Mouse (Mus musculus) T-helper 17 cell (primary cell): Measurements from ENCODE around the gene Itga1.

Source experiments
- in situ Hi-C, 2 experiments: fragments of 300-600 bp; cut with MboI, MseI; formaldehyde crosslinking; loops; 1 replicate in 1 of 2; 2 replicates in 1 of 2; pipeline ENCODE4 v1.15.1; 2025; ENCODE audit warnings: high pct_unique_total_duplicates in 2 of 2

Gene Itga1

DNA sequence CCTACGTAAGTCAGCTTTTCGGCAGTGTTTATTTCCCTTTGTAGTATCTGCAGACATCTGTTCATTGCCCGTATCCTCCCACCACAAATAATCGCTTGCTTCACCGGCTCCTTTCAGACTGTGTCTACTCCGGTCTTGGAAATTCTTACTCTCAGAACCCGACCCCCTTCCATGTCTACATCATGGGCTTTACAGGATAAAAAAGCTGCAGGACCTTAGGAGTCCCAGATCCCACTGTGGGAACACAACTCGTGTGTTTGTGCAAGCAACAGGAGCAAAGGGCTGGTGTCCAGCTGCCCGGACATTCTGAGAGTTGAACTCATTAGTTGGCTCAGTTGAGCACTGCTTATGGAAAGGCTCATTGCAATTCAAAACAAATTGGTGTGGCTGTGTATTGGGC lies 47.0 kb downstream of the Itga1 start:
- in situ Hi-C loops, result no loop called here

DNA sequence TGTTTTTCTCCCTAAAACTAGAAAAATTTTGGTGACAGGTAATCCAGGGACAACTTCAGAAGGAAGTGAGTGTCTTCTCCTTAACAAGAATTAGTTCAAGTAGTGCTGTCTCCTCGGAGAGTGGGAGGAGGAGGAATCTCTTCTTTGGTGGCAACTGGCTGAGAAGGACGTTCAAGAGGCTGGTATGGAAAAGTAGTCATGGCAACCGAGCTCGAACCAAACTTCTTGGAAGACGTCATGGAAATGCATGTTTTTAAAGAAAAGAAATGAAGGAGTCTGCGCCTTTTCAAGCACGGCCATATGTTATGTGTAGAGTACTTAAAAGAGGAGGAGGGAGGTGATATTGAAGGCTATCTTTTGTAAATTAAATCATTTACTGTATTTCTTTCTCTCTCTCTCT lies 49.2 kb downstream of the Itga1 start:
- in situ Hi-C loops, result no loop called here

DNA sequence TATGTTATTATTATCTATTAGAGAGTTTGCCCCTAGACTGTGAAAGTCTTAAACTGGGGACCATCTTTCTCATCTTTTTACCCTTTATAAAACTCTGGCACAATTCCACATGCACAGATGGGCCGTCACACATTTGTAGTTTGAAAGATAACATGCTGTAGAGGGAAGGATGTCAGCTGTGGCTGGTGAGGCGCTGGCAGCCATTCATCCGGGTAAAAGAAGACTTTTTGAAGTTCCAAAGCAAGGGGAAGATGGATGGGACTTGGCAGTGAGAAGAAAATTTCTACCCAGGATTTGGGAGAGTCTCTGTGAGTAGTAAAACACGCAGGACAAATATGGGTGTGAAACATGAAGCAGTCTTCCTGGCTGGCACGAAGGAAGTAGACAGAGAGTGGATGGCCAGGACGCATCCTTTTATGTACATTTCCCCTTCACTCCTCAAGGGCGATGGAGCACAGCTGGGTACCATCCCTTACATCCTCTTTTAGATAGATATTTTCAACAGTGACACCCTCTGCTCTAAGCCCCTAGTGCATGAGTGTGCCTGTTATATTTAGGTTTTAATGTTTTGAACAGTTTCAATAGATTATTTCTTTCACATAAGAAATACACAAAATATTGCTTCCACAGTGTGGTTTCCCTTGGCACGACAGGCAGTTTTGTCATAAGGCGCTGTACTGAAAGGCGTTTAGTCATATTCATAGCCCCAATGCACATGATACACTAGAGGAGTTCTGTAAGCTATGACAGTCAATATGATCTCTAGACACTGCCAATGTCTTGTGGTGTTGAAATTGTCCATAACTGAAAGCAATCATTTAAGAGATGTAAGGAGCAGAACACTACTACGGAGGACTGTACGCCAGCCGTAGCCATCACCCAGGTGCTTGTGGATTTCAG lies 50.9 kb downstream of the Itga1 start:
- in situ Hi-C loops, result no loop called here

- in situ Hi-C loops, result loop anchor here in 1 of 2 experiments (25.0 kb wide), 1 partner anchor 770 kb away; no protein-coding TSS in a partner anchor
These were observed 59.1 kb downstream of the Itga1 start for GRCm38 (mm10) chr13:115042652-115043051.

DNA sequence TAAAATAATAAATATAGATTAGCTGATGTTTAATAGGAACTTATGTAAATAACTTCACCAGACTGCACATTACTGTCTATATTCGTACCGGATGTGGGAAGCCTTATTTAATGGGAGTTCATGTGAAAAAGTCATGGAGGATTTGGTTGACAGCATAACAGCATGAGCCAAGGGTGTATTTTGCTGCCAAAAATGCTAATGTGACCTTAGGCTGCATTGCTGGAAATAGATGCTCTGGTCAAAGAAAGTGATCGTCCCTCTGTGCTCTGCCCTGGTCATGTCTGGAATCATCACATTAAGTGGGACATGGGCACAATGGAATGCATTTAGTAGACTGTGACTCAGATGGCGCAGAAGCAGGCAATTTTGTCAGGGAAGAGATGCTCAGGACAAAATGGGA lies 64.5 kb downstream of the Itga1 start:
- in situ Hi-C loops, result loop anchor here (10.0 to 25.0 kb wide), 3 partner anchors 597 to 1287 kb away; no protein-coding TSS in a partner anchor

GRCm38 (mm10) chr13:115035387-115035786 lies 66.4 kb downstream of the Itga1 start:
- in situ Hi-C loops, result loop anchor here (10.0 to 25.0 kb wide), 3 partner anchors 599 to 1289 kb away; no protein-coding TSS in a partner anchor

DNA sequence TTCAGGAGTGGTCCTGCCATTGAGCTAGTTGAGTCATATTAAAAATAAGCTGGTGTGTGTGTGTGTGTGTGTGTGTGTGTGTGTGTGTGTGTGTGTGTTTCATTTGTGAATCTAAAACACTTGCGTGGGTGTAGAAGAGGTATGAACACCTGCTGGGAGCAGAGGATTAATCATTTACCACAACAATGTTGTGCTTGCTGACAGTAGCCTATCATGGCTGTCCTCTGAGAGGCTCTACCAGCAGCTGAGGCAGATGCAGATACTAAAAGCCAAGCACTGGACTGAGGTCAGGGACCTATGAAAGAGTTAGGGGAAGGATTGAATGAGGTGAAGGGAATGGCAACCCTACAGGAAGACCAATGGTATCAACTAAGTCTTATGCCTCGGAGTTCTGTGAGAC lies 68.6 kb downstream of the Itga1 start:
- in situ Hi-C loops, result loop anchor here (10.0 to 25.0 kb wide), 3 partner anchors 602 to 1292 kb away; no protein-coding TSS in a partner anchor

GRCm38 (mm10) chr13:115031177-115032000 lies 70.4 kb downstream of the Itga1 start:
- in situ Hi-C loops, result loop anchor here (10.0 to 25.0 kb wide), 3 partner anchors 603 to 1293 kb away; no protein-coding TSS in a partner anchor

- in situ Hi-C loops, result loop anchor here in 1 of 2 experiments (25.0 kb wide), 1 partner anchor 787 kb away; no protein-coding TSS in a partner anchor
These were observed 76.4 kb downstream of the Itga1 start for GRCm38 (mm10) chr13:115025394-115025793.

DNA sequence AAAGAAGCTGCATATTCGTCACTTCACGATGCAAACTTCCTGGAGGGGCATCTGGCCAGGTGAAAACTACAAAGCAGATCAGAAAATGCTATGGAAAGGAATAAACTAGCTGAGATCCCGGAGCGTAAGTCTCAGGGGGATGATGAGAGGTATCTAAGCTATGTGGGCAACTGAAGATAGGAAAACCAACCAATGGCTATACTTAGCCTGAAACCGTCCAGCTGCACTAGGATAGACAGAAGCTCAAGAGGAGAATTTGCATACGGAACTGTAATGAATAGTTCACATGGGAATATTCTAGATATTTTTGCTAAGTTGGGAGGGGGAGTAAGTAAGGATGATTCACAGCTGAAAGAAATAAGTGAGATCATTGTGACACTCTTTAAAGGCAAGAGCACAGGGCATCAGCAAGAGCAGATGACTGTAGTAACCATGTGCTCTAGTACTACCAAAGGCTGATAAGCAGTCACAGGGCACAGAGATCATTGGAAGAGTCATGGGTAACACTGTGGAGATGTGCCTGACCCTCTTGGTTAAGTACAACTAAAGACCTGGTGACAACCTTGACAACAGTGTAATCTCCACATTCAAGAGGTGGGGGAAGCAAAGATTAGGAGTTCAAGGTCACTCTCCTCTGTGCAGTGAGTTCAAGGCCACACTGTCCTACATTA lies 79.5 kb downstream of the Itga1 start:
- in situ Hi-C loops, result loop anchor here in 1 of 2 experiments (25.0 kb wide), 1 partner anchor 1715 kb away; no protein-coding TSS in a partner anchor

DNA sequence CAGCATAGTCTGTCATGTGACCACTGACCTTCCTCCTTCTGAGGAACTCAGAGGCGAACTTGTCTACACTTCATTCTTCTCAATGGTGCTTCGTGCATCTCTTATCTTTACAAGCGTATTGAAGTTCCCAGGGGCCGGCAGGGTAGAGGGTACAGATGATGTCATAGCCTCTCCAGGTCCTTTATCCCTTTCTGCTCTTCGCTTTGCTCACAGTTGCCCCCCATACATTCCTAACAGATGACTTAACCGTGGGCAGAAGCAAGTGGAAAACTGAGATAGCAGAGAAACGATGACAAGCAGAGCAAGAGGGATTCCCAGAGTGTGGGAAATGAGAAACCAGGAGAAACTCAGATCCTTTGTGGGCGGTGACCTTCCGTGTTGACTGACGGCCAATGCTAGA lies 80.4 kb downstream of the Itga1 start:
- in situ Hi-C loops, result loop anchor here in 1 of 2 experiments (25.0 kb wide), 1 partner anchor 1716 kb away; no protein-coding TSS in a partner anchor

DNA sequence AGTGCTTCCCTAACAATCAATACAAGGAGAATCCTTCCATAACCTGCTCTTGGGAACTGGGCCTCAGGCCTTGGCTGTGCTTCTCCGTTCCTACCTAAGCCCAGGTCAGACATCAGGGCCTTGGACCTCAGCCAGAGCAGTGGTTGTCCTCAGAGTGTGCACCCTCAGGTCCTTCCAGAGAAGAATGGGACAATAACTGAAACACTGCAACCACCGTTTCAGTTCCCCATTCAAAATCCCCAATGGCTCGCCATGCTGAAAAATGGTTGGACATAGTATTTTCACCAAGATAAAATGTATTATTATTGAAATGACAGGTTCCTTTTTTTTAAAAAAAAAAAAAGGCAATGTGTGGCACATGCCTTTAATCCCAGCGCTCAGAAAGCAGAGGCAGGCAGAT lies 81.0 kb downstream of the Itga1 start:
- in situ Hi-C loops, result loop anchor here in 1 of 2 experiments (25.0 kb wide), 1 partner anchor 1717 kb away; no protein-coding TSS in a partner anchor

DNA sequence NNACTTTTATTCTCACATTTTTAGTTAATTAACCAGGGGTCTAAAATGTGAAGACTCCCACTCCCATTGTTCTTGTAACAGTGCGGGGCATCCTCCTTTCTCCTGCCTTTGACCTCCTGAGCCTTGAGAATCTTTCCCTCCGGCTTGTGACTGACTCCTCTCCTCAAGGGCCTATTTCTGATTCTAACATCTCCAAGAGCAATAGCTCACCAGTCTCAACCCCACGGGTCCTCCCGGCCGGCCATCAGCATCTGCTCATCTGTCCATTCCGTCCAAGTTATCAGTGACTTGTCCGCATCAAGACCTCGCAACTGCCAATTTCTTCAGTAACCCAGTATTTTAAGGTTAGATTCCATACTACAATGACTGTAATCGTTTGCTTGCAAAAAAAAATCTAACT lies 84.2 kb downstream of the Itga1 start:
- in situ Hi-C loops, result loop anchor here in 1 of 2 experiments (25.0 kb wide), 1 partner anchor 1720 kb away; no protein-coding TSS in a partner anchor

GRCm38 (mm10) chr13:115011547-115011946 lies 90.2 kb downstream of the Itga1 start:
- in situ Hi-C loops, result loop anchor here in 1 of 2 experiments (25.0 kb wide), 1 partner anchor 1726 kb away; no protein-coding TSS in a partner anchor

- in situ Hi-C loops, result loop anchor here in 1 of 2 experiments (25.0 kb wide), 1 partner anchor 1731 kb away; no protein-coding TSS in a partner anchor
These were observed 95.4 kb downstream of the Itga1 start for GRCm38 (mm10) chr13:115006213-115006835.

DNA sequence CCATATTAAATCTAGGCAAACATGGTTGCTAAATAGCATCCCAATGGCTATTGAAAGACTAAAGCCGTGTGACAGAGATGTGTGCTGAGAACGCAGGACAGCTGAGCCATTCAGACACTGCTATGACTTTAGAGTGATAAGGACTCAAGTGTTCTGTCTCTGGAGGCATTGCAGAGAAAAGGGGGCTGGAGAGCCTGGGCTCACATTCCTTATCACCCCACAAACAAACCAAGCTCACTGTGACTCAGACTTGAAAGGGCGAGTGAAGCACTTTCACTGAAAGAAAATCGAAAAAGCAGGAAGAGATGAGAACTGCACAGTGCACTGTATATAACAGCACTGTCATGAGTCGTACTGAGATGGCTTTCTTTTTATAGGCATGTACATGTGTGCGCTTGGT lies 96.4 kb downstream of the Itga1 start:
- in situ Hi-C loops, result loop anchor here in 1 of 2 experiments (25.0 kb wide), 1 partner anchor 1732 kb away; no protein-coding TSS in a partner anchor

GRCm38 (mm10) chr13:115003444-115004053 lies 98.2 kb downstream of the Itga1 start:
- in situ Hi-C loops, result loop anchor here in 1 of 2 experiments (25.0 kb wide), 1 partner anchor 1734 kb away; no protein-coding TSS in a partner anchor

- in situ Hi-C loops, result loop anchor here in 1 of 2 experiments (25.0 kb wide), 1 partner anchor 1734 kb away; no protein-coding TSS in a partner anchor
These were observed 98.9 kb downstream of the Itga1 start for GRCm38 (mm10) chr13:115002837-115003236.

- in situ Hi-C loops, result loop anchor here in 1 of 2 experiments (25.0 kb wide), 1 partner anchor 1735 kb away; no protein-coding TSS in a partner anchor
These were observed 99.6 kb downstream of the Itga1 start for GRCm38 (mm10) chr13:115002155-115002554.
